Mouse (Mus musculus) ovary, adult 18-20 months (tissue): ENCODE results near the gene Cdc42bpb.

Experiments
- DNase-seq: peaks from one replicate; pipeline ENCODE4 v3.0.0; 2022; ENCODE audit warnings: low spot score, mixed read lengths

Cdc42bpb gene

DNA sequence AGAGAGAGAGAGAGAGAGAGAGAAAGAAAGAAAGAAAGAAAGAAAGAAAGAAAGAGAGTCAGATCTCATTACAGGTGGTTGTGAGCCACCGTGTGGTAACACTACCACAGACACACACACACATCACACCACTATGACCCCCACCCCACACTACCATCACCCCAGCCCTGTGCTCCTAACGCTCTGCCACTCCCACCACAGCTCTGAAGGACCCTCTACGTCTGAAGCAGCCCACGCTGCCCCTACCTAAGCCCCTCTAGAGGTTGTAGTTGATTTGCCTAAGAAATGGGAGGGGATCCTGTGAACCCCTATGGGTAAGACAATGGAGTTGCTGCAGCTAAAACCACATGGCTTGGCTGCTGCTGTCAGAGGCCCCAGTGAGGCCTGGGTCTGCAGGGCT lies 93.9 kb downstream of the Cdc42bpb start:
- DNase-seq = no peak

DNA sequence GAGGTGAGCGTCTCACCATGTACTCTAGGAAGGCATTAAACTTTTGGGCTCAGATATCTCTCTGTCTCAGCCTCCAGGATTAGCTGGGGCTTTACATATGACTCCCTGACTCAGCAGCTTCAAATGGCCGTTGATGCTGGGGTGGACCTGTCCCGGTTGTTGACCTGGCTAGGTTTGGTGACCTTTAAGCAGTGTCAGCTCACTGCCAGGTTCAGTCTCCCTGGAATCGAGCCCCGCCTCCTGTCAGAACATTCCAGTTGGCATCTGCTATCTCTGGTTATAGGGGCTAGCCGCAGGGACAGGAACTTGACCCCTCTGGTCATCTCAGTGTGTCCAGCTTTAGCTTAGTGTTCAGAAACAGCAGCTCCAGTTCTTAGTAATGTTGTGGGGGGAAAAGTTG lies 101.1 kb downstream of the Cdc42bpb start:
- DNase-seq = no peak

DNA sequence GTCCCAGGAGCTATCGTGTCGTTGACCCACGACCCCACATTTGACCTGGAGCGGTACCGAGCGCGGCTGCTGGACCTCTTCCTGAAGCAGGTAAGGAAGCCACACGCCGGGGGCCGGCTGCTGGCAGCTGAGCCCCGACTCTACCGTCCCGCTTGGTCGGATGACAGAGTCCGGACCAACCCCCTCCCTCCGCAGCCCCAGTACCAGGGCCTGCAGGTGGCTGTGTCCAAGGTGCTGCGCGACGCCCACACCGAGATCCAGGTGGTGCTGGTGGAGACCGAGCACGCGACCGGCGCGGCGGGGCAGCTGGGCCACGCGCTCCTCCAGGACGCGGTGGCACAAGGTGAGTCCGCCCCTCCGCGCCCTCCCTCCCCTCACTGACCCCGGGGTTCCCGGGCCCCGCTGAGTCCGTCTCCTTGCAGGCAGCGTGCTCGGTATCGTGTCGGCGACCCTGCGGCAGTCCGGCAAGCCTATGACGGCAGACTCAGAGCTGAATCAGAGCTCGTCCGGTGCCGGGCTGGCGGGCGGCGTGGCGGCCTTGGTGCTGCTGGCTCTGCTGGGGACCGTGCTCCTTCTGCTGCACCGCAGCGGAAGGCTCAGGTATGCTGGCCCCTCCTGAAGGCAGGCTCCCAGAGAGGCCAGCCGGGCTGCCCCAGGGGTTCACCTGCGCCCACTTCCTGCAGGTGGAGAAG lies 102.2 kb downstream of the Cdc42bpb start:
- DNase-seq = no peak

DNA sequence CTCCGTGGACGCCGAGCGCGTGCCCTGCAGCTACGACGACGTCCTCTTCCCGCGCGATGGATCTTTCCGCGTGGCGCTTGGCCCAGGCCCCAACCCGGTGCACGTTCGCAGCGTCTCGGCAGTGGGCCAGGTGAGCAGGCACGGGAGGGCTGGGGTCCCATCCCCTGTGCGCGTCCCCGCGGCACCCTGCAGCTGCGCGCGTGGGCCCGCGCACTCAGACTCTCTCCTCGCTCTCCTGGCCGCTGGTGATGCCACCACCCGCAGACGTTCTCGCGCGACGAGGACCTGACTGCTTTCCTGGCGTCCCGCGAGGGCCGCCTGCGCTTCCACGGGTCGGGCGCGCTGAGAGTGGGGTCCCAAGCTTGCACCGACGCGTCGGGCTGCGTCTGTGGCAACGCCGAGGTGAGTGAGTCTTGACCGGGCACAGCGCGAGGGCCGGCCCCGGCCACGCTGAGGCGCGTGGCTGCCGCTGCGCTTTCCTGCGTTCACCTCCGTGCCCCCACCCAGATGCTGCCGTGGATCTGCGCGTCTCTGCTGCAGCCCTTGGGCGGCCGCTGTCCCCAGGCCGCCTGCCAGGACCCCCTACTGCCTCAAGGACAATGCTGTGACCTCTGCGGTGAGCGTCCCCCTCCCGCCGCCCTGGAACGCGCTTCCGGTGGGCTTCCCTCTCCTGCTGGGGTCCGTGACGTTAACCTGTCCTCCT lies 102.9 kb downstream of the Cdc42bpb start:
- DNase-seq = no peak

DNA sequence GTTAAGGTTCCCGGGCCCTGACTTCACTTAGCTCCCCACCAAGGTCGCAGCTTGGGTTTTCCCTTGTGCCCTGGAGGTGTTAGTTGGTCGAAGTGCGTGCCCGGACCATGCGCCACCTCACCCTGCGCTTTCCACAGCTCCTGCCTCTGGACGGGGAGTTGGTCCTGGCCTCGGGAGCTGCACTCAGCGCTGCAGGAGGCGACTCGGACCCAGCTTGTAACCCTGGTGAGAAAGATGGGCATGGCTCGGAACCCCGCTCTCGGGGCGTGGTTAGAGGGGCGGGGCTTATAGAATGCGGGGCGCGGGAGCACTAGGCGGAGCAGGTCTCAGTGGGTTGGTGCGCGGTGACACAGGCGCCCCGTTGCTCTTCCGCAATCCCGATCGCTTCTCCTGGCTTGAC lies 103.5 kb downstream of the Cdc42bpb start:
- DNase-seq = no peak

DNA sequence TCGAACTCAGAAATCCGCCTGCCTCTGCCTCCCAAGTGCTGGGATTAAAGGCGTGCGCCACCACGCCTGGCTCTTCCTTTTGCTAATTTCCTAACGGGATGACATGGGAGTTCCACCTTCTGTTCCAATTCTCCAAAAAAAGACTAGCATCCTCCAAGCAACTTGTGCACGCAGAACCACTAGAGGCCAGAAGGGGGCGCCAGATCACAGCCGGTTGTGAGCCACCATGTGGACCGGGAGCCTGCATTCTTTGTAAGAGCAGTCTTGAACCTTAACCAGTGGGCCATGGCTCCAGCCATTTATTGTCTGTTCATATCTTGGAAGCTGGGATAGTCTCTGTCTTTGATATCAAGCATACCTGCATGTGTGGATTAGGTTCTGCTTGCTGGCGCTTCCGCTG lies 105.1 kb downstream of the Cdc42bpb start:
- no peak for DNase-seq

DNA sequence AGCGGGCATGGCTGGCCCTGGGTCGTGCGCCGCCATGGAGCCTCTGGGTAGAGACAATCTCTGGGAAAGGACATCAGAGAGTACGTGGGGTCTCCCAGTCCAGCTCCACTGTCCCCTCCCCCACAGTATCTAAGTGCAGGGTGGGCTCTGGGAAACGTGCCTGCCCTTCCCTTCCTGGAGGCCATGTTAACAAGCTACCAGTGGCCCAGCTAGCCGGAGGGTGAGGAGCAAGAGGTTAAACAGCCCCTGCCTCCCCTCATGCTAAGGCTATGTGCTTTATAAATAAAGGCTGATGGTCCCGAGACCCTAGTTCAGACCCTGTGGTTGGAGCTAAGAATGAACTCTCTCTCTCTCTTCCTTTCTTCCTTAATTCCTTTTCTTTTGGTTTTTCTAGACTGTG lies 105.6 kb downstream of the Cdc42bpb start:
- DNase-seq = no peak

DNA sequence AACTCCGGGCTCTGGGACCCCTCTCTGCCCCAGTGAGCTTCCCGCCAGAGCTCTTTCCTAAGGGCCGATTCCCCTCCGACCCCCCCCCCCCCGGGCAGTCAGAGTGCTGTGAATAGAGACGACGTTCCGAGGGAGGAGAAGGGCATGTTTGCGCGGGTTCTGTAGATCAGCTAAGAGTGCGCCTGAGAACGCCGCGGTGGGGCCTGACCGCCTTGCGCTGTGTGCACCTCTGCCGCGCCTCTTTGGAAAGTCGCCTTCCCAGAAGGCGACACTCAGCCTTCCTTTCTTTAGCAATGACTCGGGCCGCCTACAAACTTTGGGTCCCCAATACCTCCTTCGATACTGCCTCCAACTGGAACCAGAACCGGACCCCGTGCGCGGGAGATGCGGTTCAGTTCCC lies 106.1 kb downstream of the Cdc42bpb start:
- DNase-seq = no peak

DNA sequence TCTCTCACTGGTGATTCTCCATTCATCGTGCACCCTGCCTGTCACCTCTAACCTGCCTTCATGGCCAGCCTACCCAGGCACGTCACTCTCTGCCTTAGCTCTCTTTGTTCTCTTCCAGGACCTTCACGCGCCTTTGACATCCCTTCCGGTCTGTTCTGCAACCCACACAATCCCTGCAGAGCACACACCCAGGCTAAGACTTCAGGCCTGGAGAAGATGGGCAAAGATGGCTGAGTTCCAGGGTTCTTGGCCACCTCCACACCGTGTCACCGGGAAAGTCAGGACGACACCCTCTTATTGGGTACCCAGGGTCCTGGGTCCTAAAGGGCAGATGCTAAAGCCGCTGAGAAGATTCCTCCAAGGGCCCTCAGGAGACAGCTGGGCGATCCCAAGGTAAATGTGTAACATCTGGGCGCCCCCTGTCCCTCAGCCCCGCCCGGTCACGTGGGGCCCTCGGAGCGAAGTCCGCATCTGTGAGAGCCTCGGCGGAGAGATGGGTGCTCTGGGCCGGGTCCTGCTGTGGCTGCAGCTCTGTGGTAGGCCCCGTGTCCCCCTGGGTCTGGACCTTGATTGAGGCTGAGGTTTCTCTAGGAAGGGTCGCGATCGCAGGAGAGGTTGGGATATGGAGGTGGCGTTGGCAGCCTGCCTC lies 106.8 kb downstream of the Cdc42bpb start, which contains the start of gene Amn:
Gene Amn (plus strand): TSS at position 467 of the 649 bp plus-strand sequence.
- no peak for DNase-seq

DNA sequence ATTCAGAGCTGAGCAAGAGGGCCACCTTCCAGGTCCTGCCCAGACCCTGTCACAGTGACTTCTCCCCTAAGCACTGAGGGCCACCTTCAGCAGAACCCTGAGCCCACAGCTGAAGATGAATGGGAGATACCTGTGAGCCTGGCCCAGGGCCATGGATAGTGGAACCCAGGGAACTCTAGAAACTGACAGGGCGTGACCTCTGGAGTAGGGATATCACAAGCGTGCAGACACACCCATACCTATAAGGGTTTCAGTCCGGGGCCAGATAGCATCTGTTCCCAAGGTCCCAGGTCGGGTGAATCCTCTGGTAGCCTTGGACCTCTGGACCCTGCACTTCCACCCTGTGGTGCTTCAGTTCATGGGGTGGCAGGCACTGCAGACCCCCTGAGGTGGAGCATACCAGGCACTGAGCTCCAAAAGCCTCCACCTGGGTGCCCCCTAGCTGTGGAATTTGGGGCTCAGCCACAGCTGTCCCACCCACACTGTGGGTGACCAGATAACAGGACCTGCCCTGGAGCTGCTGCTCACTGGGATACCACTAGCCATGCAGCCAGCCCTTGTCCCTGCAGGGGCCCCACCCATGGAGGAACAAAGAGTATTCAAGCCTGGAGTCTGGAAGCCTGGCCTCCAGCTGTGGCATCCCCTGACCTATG lies 109.7 kb downstream of the Cdc42bpb start:
- DNase-seq = no peak

DNA sequence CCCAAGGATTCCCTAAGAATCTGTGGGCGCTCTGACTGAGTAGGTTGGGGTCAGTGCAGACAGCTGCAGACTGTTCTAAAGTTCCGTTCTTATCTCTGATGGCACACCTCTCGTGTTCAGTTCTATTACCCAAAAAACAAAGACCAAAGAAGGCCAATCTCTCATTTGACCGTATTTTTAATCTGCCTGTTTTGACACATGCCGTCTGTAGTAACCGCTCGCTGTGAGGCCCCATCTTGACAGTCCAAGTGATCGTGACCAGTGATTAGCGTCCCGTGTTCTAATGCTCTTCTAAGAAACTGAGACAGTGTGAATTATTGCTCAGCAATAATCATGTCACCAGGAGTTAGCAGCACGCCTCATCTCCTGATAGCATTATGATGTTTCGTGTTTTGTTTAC lies 110.9 kb downstream of the Cdc42bpb start:
- DNase-seq = no peak

DNA sequence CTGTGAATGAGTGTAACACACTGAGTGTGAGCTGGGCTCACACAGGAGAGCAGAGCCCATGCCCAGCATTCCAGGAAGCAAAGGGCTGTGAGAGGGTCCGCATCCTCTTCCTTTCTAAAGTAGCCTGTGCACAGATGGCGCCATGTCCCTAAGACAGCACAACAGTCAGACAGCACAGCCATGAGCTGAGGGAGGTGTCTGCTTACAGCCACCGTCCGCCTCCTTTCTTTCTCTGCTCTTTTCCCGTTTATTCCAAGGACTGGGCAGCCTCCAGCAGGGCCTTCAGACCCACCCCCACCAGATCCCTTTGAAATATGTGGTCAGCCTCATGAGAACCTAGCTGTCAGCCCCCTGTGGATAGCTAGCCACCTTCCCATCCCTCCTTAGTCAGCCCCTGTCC lies 112.3 kb downstream of the Cdc42bpb start:
- no peak for DNase-seq

DNA sequence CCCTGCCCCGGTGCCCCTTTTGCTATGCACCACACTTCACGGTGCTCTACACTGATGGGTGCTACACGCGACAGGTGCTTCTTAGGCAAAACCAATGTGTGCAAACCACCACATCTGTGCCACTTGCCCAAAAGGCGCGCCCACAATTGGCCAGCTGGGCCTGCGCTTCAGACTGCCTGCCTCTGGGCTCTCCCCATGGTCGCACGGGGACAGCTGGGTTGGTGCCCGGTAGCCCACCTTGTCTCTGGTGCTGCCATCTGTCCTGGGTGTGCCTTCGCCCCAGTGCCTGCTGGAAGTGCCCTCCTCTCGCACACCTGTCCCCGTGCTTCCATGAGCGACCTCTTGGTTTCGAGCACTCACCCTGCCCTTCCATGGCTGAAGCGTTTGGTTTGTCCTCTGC lies 113.9 kb downstream of the Cdc42bpb start:
- DNase-seq = no peak

DNA sequence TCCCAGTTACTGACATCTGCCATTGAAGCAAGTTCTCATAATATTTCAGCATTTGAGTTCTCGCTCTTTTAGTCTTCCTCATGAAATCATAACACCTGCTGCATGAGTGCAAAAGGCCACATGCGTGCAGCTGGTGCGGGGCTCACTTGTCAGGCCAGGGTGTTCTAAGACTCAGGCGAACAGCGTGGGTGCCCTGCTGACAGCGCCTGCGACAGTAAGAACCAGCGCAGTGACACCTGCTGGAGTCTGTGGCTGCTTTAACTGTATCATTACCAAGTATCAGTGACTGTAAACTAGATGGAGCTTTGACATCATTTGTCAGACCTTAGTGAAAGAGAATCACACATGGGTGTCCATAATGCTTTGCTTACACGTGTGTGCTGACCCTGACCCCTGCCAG lies 126.3 kb downstream of the Cdc42bpb start:
- no peak for DNase-seq

DNA sequence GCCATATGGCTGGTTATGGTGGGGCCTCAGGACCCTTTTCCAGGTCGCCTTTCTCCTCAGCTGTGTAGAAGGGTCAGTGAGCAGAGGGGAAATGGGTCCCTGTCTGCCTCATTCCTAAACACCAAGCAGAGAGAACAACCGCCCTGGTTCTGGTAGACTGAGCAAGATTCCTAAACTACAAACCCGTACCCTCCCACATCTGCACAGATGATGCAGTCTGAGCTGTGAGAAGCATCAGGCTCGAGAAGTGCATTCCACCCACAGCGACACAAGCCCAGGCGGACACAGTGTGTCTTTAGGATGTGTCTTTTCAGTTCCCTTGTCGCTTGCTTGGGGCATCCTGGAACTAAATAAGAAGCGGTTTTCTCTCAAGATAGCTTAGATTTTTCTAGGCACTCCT lies 127.4 kb downstream of the Cdc42bpb start:
- DNase-seq = no peak

DNA sequence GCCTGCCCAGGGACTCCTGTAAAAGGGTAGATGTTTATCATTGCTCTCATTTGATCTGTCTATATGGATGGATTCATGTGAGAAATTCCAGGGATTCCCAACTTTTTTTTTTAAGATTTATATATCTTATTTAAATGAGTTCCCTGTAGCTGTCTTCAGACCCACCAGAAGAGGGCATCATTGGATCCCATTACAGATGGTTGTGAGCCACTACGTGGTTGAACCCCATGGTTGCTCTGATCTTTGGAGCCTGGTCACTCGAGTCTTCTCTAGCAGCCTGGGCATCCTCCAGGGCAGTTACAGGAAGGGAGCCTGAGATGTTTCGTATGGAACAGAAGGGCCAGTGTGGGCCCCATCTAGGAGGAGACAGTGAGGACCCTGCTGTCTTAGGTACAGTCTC lies 128.4 kb downstream of the Cdc42bpb start:
- DNase-seq = no peak

DNA sequence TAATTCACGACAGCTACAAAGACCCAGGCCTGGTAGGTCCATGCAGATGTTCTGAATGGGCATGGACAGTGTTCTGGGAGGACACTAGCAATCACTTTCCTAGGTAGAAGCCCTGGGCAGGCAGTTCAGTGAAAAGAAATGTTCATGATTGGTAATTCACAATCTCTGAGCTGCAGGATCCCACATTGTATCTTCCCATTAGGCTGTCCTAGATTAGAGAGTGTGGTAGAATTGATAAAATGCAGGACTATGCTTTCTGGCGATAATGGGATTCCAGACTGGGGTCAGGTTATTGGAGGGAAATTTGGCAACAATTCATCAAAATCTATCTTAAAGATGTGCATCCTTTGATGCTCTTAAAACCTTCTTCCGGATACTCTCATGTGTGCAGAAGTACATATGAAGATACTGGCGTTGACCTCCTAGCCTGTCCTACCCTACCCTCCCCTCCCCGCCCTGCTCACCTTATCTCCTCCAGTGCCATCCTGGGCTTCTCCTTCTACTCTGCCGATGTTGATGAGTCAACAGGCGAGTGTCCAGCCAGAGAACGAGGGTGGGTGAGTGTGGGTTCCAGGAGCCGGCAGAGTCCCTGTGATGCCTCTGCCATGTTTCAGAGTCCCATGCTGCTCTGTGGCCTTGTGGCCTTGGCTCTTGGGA lies 130.6 kb downstream of the Cdc42bpb start:
- no peak for DNase-seq

DNA sequence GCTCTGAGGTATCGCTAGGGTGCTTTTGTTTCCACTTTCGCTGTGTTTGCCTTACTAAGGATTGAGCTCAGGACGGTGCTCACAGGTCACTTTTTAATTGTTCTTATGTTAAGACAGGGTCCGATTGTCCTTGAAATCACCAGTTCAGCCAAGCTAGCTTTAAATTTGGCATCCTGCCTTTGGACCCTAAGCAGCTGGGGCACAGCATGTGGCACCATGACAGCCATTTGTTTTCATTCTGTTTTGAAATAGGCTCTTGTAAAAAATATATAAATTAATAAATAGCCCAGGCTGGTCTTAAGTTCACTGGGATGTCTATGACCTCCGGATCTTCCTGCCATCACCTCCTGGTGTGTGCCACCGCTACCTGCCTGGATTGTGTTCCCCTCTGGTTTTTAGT lies 132.4 kb downstream of the Cdc42bpb start:
- no peak for DNase-seq

DNA sequence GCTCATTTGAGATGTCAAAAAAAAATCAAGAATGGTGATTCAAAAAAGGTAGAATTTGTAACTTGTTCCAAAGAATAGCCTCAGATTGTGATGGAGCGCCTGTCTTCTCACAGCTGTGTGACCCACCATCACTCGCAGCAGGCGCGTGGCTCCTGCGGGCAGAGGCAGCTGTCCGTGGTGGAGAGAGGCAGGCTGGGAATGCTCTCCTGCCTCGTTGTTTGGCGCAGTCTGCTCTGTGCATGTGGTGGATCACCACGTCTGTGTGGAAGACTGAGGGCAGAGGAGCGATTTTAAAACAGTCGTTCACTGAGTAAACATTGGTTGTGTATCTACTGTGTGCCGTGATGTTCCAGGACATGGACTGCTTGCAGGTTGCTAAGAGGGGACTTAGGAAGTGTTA lies 133.8 kb downstream of the Cdc42bpb start:
- no peak for DNase-seq
